Mouse (Mus musculus) heart, adult 2 months (tissue): ENCODE results near the gene Nudt6.

ENCODE experiments used
- CTCF ChIP-seq: fragments of 200-600 bp; IDR thresholded peaks from 2 replicates; pipeline ENCODE4 v1.8.1; 2022; ENCODE audit warnings: antibody characterized with exemption, mild to moderate bottlenecking, moderate library complexity
- EP300 ChIP-seq: fragments of 200-500 bp; IDR thresholded peaks from 2 replicates; pipeline ENCODE4 v1.6.1; 2011; ENCODE audit warnings: low read depth, low read length, control low read depth; ENCODE audit not compliant: insufficient read depth
- POLR2A ChIP-seq: fragments of 200-500 bp; IDR thresholded peaks from 2 replicates; pipeline ENCODE4 v1.6.1; 2011; ENCODE audit warnings: mild to moderate bottlenecking, low read depth, low read length, control low read depth; ENCODE audit not compliant: insufficient read depth

GRCm38 (mm10) chr3:37455992-37456391, 36.0 kb upstream of the Nudt6 start:
- TF ChIP-seq EP300 (no peak), CTCF (no peak), POLR2A (no peak)
